Mouse (Mus musculus) kidney, embryonic 14.5 days (tissue): ENCODE measurements around the gene Itsn2. TPM values are rescaled to one million over a fixed set of nuclear protein-coding genes. Genes with fewer than 3 reads are reported as not detected.
"Not testable (repeated sequence)": the region's sequence is repeated elsewhere in the genome, so short reads cannot be mapped to it uniquely, and the experiment has no call there.

Experiments
- ATAC-seq: fragments of 200-750 bp; cut with Nextera tagmentation; 2 replicates; pipeline ENCODE4 v1.8.0; 2017; ENCODE audit warnings: moderate number of reproducible peaks, mild to moderate bottlenecking, moderate TSS enrichment, moderate library complexity; ENCODE audit not compliant: low FRiP score, low TSS enrichment
- H3K27ac ChIP-seq: fragments of 300-500 bp; sonication (generic); 2 replicates; pipeline ENCODE4 v1.5.1; 2014; ENCODE audit warnings: low read depth, mild to moderate bottlenecking, low read length, moderate library complexity, mixed read lengths
- H3K27me3 ChIP-seq: fragments of 300-500 bp; sonication (generic); 2 replicates; pipeline ENCODE4 v1.6.1; 2014; ENCODE audit warnings: mild to moderate bottlenecking, low read length; ENCODE audit not compliant: control insufficient read depth, insufficient read depth
- H3K36me3 ChIP-seq: fragments of 300-500 bp; sonication (generic); 2 replicates; pipeline ENCODE4 v1.6.1; 2014; ENCODE audit warnings: low read length, mixed read lengths; ENCODE audit not compliant: control insufficient read depth, insufficient read depth
- H3K4me1 ChIP-seq: fragments of 300-500 bp; sonication (generic); 2 replicates; pipeline ENCODE4 v1.6.1; 2014; ENCODE audit warnings: low read length, mixed read lengths; ENCODE audit not compliant: control insufficient read depth, insufficient read depth
- H3K4me2 ChIP-seq: fragments of 300-500 bp; sonication (generic); replicated peaks from 2 replicates; pipeline ENCODE4 v1.6.1; 2014; ENCODE audit warnings: low read depth, mild to moderate bottlenecking, low read length
- H3K4me3 ChIP-seq: fragments of 300-500 bp; sonication (generic); 2 replicates; pipeline ENCODE4 v1.5.1; 2014; ENCODE audit warnings: mild to moderate bottlenecking, low read length
- H3K9ac ChIP-seq: fragments of 300-500 bp; sonication (generic); 2 replicates; pipeline ENCODE4 v1.6.1; 2014; ENCODE audit warnings: low read depth, mild to moderate bottlenecking, low read length, moderate library complexity
- H3K9me3 ChIP-seq: fragments of 300-500 bp; sonication (generic); 2 replicates; pipeline ENCODE4 v1.6.1; 2016; ENCODE audit warnings: low read length; ENCODE audit not compliant: control insufficient read depth
- WGBS: fragments of 180-500 bp; shearing (Covaris S2); extraction: QIAGEN DNeasy Blood & Tissue Kit; methylation state at CpG from one replicate; pipeline ENCODE4 v1.1.7; 2014; 5-methylcytosine and 5-hydroxymethylcytosine counted together
- polyA plus RNA-seq: library from polyadenylated mRNA; unstranded; fragments of >200 nt; fragmentation: Nextera tagmentation; extraction: Ambion mirVana; gene quantifications from 2 replicates; pipeline ENCODE4 v1.2.1, GENCODE M21; 2014

Itsn2 gene
- polyA plus RNA-seq, 1 experiment from 2014 or later = 46.8 TPM

GRCm38 (mm10) chr12:4689341-4689740 is 96.9 kb downstream of the Itsn2 start:
- no peaks in the 10 kb centered on the region; the same call in 1 of the 2 replicates for H3K36me3 ChIP-seq
- H3K4me2 ChIP-seq = no peak overlapping the region
- no peak for ATAC-seq
- no peak overlapping the region for H3K27ac ChIP-seq
- 90% methylated on average over 14 of the region's 14 CpGs for WGBS
- H3K4me1 ChIP-seq = no peaks in the 10 kb centered on the region
- no peak overlapping the region for H3K9ac ChIP-seq
- H3K4me3 ChIP-seq = no peak overlapping the region
- no peaks in the 10 kb centered on the region for H3K27me3 ChIP-seq
- no peaks in the 10 kb centered on the region for H3K9me3 ChIP-seq

GRCm38 (mm10) chr12:4691193-4691592 is 98.8 kb downstream of the Itsn2 start:
- WGBS = 85% methylated on average over 3 of the region's 3 CpGs
- Histone ChIP-seq H3K4me1 (no peaks in the 10 kb centered on the region), H3K9me3 (no peaks in the 10 kb centered on the region), H3K9ac (no peak overlapping the region), H3K27me3 (no peaks in the 10 kb centered on the region), H3K4me3 (no peak overlapping the region), H3K27ac (no peak overlapping the region), H3K4me2 (no peak overlapping the region), H3K36me3 (no peaks in the 10 kb centered on the region; the same call in 1 of the 2 replicates)
- no peak for ATAC-seq

- Histone ChIP-seq H3K9me3 (no peaks in the 10 kb centered on the region), H3K4me2 (no peak overlapping the region), H3K36me3 (peaks cover 11% of the 10 kb centered on the region; the same call in 1 of the 2 replicates), H3K27ac (no peak overlapping the region), H3K27me3 (no peaks in the 10 kb centered on the region), H3K4me1 (no peaks in the 10 kb centered on the region), H3K4me3 (no peak overlapping the region), H3K9ac (no peak overlapping the region)
- ATAC-seq = no peak
- 81% methylated on average over 1 of the region's 1 CpGs for WGBS
These were observed 102.1 kb downstream of the Itsn2 start for GRCm38 (mm10) chr12:4694534-4694933.

- not testable (repeated sequence) for H3K4me1 ChIP-seq, H3K27me3 ChIP-seq, H3K27ac ChIP-seq, H3K9me3 ChIP-seq, H3K9ac ChIP-seq, H3K4me2 ChIP-seq, ATAC-seq, H3K4me3 ChIP-seq
- H3K36me3 ChIP-seq = peaks cover 44% of the 10 kb centered on the region
- 84% methylated on average over 6 of the region's 6 CpGs for WGBS
These were observed 113.2 kb downstream of the Itsn2 start for GRCm38 (mm10) chr12:4705626-4706025.

- WGBS = 94% methylated on average over 5 of the region's 5 CpGs
- Histone ChIP-seq H3K4me2 (no peak overlapping the region), H3K27me3 (no peaks in the 10 kb centered on the region), H3K36me3 (peaks cover 40% of the 10 kb centered on the region), H3K27ac (no peak overlapping the region), H3K4me1 (no peaks in the 10 kb centered on the region), H3K9ac (no peak overlapping the region), H3K9me3 (no peaks in the 10 kb centered on the region), H3K4me3 (no peak overlapping the region)
- ATAC-seq = no peak
These were observed 113.7 kb downstream of the Itsn2 start for GRCm38 (mm10) chr12:4706175-4706574.

GRCm38 (mm10) chr12:4706901-4707300 is 114.5 kb downstream of the Itsn2 start:
- 86% methylated on average over 10 of the region's 10 CpGs for WGBS

GRCm38 (mm10) chr12:4707488-4708017 is 115.1 kb downstream of the Itsn2 start:
- ATAC-seq = no peak
- 88% methylated on average over 14 of the region's 14 CpGs for WGBS
- H3K36me3 ChIP-seq = peaks cover 36% of the 10 kb centered on the region

More at GRCm38 (mm10) chr12:4706901-4707300, 114.5 kb downstream of the Itsn2 start:
- no peak for ATAC-seq
- Histone ChIP-seq H3K9ac (no peak overlapping the region), H3K27me3 (no peaks in the 10 kb centered on the region), H3K27ac (no peak overlapping the region), H3K36me3 (peaks cover 33% of the 10 kb centered on the region), H3K4me1 (no peaks in the 10 kb centered on the region), H3K4me3 (no peak overlapping the region), H3K9me3 (no peaks in the 10 kb centered on the region), H3K4me2 (no peak overlapping the region)

GRCm38 (mm10) chr12:4708296-4708695 is 115.9 kb downstream of the Itsn2 start:
- peaks cover 37% of the 10 kb centered on the region for H3K36me3 ChIP-seq
- H3K4me2 ChIP-seq = no peak overlapping the region
- no peak overlapping the region for H3K27ac ChIP-seq
- 91% methylated on average over 4 of the region's 4 CpGs for WGBS
- ATAC-seq = no peak
- H3K9me3 ChIP-seq = no peaks in the 10 kb centered on the region
- no peak overlapping the region for H3K9ac ChIP-seq
- no peak overlapping the region for H3K4me3 ChIP-seq
- H3K27me3 ChIP-seq = no peaks in the 10 kb centered on the region
- H3K4me1 ChIP-seq = no peaks in the 10 kb centered on the region

More at GRCm38 (mm10) chr12:4707488-4708017, 115.1 kb downstream of the Itsn2 start:
- no peak overlapping the region for H3K27ac ChIP-seq
- H3K4me2 ChIP-seq = no peak overlapping the region
- H3K9ac ChIP-seq = no peak overlapping the region
- no peaks in the 10 kb centered on the region for H3K4me1 ChIP-seq
- no peak overlapping the region for H3K4me3 ChIP-seq
- H3K9me3 ChIP-seq = no peaks in the 10 kb centered on the region
- no peaks in the 10 kb centered on the region for H3K27me3 ChIP-seq

- no peak overlapping the region for H3K4me3 ChIP-seq
- peaks cover 37% of the 10 kb centered on the region for H3K36me3 ChIP-seq
- no peak overlapping the region for H3K9ac ChIP-seq
- no peaks in the 10 kb centered on the region for H3K9me3 ChIP-seq
- no peaks in the 10 kb centered on the region for H3K27me3 ChIP-seq
- ATAC-seq = peak; percentile 46; the same call in 1 of the 2 replicates
- H3K27ac ChIP-seq = no peak overlapping the region
- WGBS = 79% methylated on average over 8 of the region's 8 CpGs
- H3K4me1 ChIP-seq = no peaks in the 10 kb centered on the region
- H3K4me2 ChIP-seq = no peak overlapping the region
These were observed 116.6 kb downstream of the Itsn2 start for GRCm38 (mm10) chr12:4708881-4709604.
